Mouse (Mus musculus) ovary, adult 10 weeks (tissue): ENCODE data around the gene Klhdc2. TPM values are rescaled to one million over a fixed set of nuclear protein-coding genes. Genes with fewer than 3 reads are reported as not detected.

ENCODE experiments used
- polyA plus RNA-seq: library from polyadenylated mRNA; stranded (reverse); fragments of 350-450 nt; fragmentation: Illumina TruSeq; extraction: RNeasy Lipid Tissue Mini Kit (QIAGEN cat#74804); gene quantifications from one replicate; pipeline ENCODE4 v1.2.3, GENCODE M21; 2014

The Klhdc2 gene
- polyA plus RNA-seq: 165 TPM

DNA sequence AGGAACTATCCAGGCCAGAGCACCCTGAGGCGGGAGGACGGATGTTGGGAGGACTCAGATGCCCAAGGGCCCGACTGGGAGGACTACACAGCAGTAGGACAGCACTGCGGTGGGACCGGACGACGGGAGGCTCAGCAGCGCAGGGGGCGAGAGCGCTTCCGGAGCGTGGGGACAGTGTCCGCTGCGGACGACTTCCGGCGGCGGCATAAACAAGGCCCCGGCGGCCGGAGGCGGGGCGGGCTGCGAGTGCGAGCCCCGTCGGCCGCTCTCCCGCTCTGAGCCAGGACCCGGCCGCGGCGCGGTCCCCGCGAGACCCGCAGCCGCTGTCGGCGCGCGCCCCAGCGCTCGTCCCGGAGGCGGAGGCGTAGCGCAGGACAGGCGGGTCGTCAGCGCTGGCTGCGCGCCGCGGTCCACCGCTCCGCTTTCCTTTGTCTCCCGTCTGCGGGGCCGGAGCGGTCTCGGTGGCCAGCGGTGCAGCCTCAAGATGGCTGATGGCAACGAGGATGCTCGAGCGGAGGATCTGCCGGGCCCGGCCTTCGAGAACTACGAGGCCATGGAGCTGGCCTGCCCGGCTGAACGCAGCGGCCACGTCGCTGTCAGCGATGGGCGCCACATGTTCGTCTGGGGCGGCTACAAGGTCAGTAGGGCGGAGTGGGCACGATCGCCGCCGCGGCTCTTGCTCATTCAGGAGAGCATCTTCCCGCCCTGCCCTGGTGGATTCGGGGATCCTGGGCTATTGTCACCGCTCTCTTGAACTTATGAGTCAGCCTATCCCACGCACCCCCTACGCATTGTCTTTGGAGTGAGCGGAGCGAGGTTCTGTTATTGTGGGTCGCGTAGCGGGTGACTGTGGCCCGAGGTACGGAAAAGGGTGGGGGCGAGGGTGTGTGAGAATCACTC is at the start of gene Klhdc2:
Gene Klhdc2, plus strand, starts transcription at position 171 of the 900 bp plus-strand sequence.

DNA sequence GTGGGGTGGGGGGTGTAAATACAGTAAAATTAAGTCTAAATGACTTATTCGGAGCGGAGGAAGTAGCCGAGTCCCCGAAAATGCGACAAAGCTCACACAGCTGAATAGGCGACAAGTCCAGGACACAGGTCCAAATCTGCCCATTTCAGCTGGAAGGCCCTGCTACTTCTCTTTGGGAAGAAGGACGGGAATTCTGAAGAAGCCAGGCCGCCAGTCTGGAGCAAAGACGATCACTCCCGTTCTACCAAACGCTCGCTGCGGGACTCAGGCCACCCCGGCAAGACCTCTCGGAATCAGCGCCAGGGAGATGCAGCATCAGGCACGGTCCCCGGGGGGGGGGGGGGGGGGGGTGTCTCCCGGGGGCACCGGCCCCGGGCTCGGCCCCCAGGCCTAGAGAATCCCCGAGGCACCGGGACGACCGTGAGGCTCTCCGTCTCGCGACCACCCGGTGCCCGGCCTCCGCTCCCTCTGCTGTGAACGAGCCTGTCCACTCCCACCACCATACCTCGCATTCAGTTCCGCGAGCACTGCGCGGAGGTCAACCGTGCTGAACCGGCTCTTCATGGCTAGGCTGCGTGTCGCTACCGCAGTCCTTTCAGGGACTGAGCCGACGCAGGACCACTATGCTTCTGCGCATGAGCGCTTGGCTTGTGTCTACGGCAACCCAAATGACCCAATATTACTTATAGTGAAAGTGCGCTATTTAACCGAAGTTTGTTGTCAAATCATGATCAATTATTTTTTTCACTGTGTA is 60.2 kb downstream of the Klhdc2 start, which contains the start of gene Nemf:
Gene Nemf, minus strand, starts transcription at position 620 of the 754 bp plus-strand sequence.

Other genes starting within 250 kb of the Klhdc2 start
- 34.2 TPM for gene Rps29, start 137.5 kb upstream of the Klhdc2 start, polyA plus RNA-seq
- 25.0 TPM for gene Lrr1, start 127.9 kb upstream of the Klhdc2 start, polyA plus RNA-seq
- gene Rpl36al, start 112.6 kb upstream of the Klhdc2 start, polyA plus RNA-seq: 191 TPM
- gene Mgat2, start 112.5 kb upstream of the Klhdc2 start, polyA plus RNA-seq: 173 TPM
- gene Gm49383, start 99.6 kb upstream of the Klhdc2 start, polyA plus RNA-seq: 1.3 TPM
- 3.9 TPM for gene Dnaaf2, start 98.3 kb upstream of the Klhdc2 start, polyA plus RNA-seq
- 26.4 TPM for gene Gm49384, start 92.4 kb upstream of the Klhdc2 start, polyA plus RNA-seq
- 16.5 TPM for gene Pole2, start 68.5 kb upstream of the Klhdc2 start, polyA plus RNA-seq
- gene Klhdc1, start 55.5 kb upstream of the Klhdc2 start, polyA plus RNA-seq: 20.0 TPM
- 111 TPM for gene Nemf, start 60.5 kb downstream of the Klhdc2 start, polyA plus RNA-seq
- gene Arf6, start 75.5 kb downstream of the Klhdc2 start, polyA plus RNA-seq: 74.6 TPM
- gene Gm9887, start 75.8 kb downstream of the Klhdc2 start, polyA plus RNA-seq: not detected